Mouse (Mus musculus) heart, embryonic 16.5 days (tissue): ENCODE data around the gene Vars. TPM values are rescaled to one million over a fixed set of nuclear protein-coding genes. Genes with fewer than 3 reads are reported as not detected.

Experiments
- ATAC-seq: fragments of 200-750 bp; cut with Nextera tagmentation; replicated peaks from 2 replicates; pipeline ENCODE4 v1.8.0; 2017; ENCODE audit warnings: moderate number of reproducible peaks; ENCODE audit not compliant: insufficient read depth, low FRiP score; ENCODE audit errors: extremely low read depth
- H3K27ac ChIP-seq: fragments of 300-500 bp; sonication (generic); 2 replicates; pipeline ENCODE4 v1.5.1; 2014; ENCODE audit warnings: mild to moderate bottlenecking, low read length, control low read depth, moderate library complexity
- H3K27me3 ChIP-seq: fragments of 300-500 bp; sonication (generic); 2 replicates; pipeline ENCODE4 v1.6.1; 2014; ENCODE audit warnings: low read length, mixed read lengths; ENCODE audit not compliant: control insufficient read depth, insufficient read depth
- H3K36me3 ChIP-seq: fragments of 300-500 bp; sonication (generic); 2 replicates; pipeline ENCODE4 v1.6.1; 2014; ENCODE audit not compliant: control insufficient read depth, insufficient read depth
- H3K4me1 ChIP-seq: fragments of 300-500 bp; sonication (generic); 2 replicates; pipeline ENCODE4 v1.6.1; 2014; ENCODE audit warnings: low read length, mixed read lengths; ENCODE audit not compliant: control insufficient read depth, insufficient read depth
- H3K4me2 ChIP-seq: fragments of 300-500 bp; sonication (generic); 2 replicates; pipeline ENCODE4 v1.6.1; 2014; ENCODE audit warnings: low read depth, mild to moderate bottlenecking, control low read depth, low read length
- H3K4me3 ChIP-seq: fragments of 300-500 bp; sonication (generic); 2 replicates; pipeline ENCODE4 v1.5.1; 2014; ENCODE audit warnings: mild to moderate bottlenecking, control low read depth, low read length
- H3K9ac ChIP-seq: fragments of 300-500 bp; sonication (generic); 2 replicates; pipeline ENCODE4 v1.6.1; 2014; ENCODE audit warnings: low read length, control low read depth
- H3K9me3 ChIP-seq: fragments of 300-500 bp; sonication (generic); replicated peaks from 2 replicates; pipeline ENCODE4 v1.6.1; 2016; ENCODE audit warnings: low read length; ENCODE audit not compliant: control insufficient read depth
- WGBS: fragments of 180-500 bp; shearing (Covaris S2); extraction: QIAGEN DNeasy Blood & Tissue Kit; methylation state at CpG from one replicate; pipeline ENCODE4 v1.1.7; 2014; 5-methylcytosine and 5-hydroxymethylcytosine counted together
- polyA plus RNA-seq: library from polyadenylated mRNA; unstranded; fragments of >200 nt; fragmentation: Nextera tagmentation; extraction: Ambion mirVana; gene quantifications from 2 replicates; pipeline ENCODE4 v1.2.1, GENCODE M21; 2015

The Vars gene
- polyA plus RNA-seq, 1 experiment from 2014 or later, result 75.0 TPM

GRCm38 (mm10) chr17:35047688-35048087, 46.9 kb downstream of the Vars start:
- H3K4me1 ChIP-seq, result peaks cover 46% of the 10 kb centered on the region
- H3K27ac ChIP-seq, result peak overlapping the region; percentile 98
- H3K4me3 ChIP-seq, result no peak overlapping the region
- peak overlapping the region; percentile 23 for H3K9ac ChIP-seq
- 25% methylated on average over 1 of the region's 1 CpGs for WGBS
- H3K4me2 ChIP-seq, result peak overlapping the region; percentile 27
- ATAC-seq, result no peak
- no peaks in the 10 kb centered on the region for H3K27me3 ChIP-seq
- peaks cover 1% of the 10 kb centered on the region for H3K36me3 ChIP-seq
- H3K9me3 ChIP-seq, result no peaks in the 10 kb centered on the region

- peak overlapping the region; percentile 98 for H3K27ac ChIP-seq
- H3K9ac ChIP-seq, result peak overlapping the region; percentile 23
- H3K27me3 ChIP-seq, result no peaks in the 10 kb centered on the region
- no peak for ATAC-seq
- no peaks in the 10 kb centered on the region for H3K9me3 ChIP-seq
- WGBS, result 22% methylated on average over 11 of the region's 11 CpGs
- peaks cover 50% of the 10 kb centered on the region for H3K4me1 ChIP-seq
- H3K36me3 ChIP-seq, result peaks cover 8% of the 10 kb centered on the region
- peak overlapping the region; percentile 85 for H3K4me2 ChIP-seq
- no peak overlapping the region for H3K4me3 ChIP-seq
Observed at GRCm38 (mm10) chr17:35048149-35048931, 47.6 kb downstream of the Vars start.

GRCm38 (mm10) chr17:35048932-35049440, 48.2 kb downstream of the Vars start:
- Histone ChIP-seq H3K9ac (peak overlapping the region; percentile 89), H3K4me3 (peak overlapping the region; percentile 88), H3K27me3 (no peaks in the 10 kb centered on the region), H3K4me1 (peaks cover 48% of the 10 kb centered on the region), H3K4me2 (peak overlapping the region; percentile 85), H3K36me3 (peaks cover 14% of the 10 kb centered on the region), H3K9me3 (no peaks in the 10 kb centered on the region), H3K27ac (peak overlapping the region; percentile 98)
- ATAC-seq, result no peak
- WGBS, result 53% methylated on average over 5 of the region's 5 CpGs

GRCm38 (mm10) chr17:35049561-35050016, 48.8 kb downstream of the Vars start, which contains the start of gene Clic1:
Gene Clic1, plus strand, starts transcription at chr17:35049966.
- Histone ChIP-seq H3K4me2 (peak within 1 kb of the TSS; percentile 85), H3K27ac (peak within 1 kb of the TSS; percentile 98), H3K9me3 (no peaks in the 10 kb centered on the region), H3K4me1 (peaks cover 47% of the 10 kb centered on the region), H3K9ac (peak within 1 kb of the TSS; percentile 89), H3K36me3 (peaks cover 20% of the 10 kb centered on the region), H3K27me3 (no peaks in the 10 kb centered on the region), H3K4me3 (peak within 1 kb of the TSS; percentile 88)
- ATAC-seq, result peak; percentile 25
- WGBS, result under 1% methylated on average over 11 of the region's 11 CpGs

- H3K9me3 ChIP-seq, result no peaks in the 10 kb centered on the region
- peak overlapping the region; percentile 88 for H3K4me3 ChIP-seq
- ATAC-seq, result peak; percentile 8
- peak overlapping the region; percentile 85 for H3K4me2 ChIP-seq
- peaks cover 40% of the 10 kb centered on the region for H3K4me1 ChIP-seq
- peaks cover 25% of the 10 kb centered on the region for H3K36me3 ChIP-seq
- H3K9ac ChIP-seq, result peak overlapping the region; percentile 89
- peak overlapping the region; percentile 98 for H3K27ac ChIP-seq
- WGBS, result under 1% methylated on average over 27 of the region's 27 CpGs
- H3K27me3 ChIP-seq, result no peaks in the 10 kb centered on the region
Observed at GRCm38 (mm10) chr17:35050126-35050750, 49.5 kb downstream of the Vars start.

GRCm38 (mm10) chr17:35051156-35052086, 50.6 kb downstream of the Vars start:
- 2% methylated on average over 21 of the region's 21 CpGs for WGBS
- peaks cover 38% of the 10 kb centered on the region for H3K4me1 ChIP-seq

GRCm38 (mm10) chr17:35052271-35052798, 51.5 kb downstream of the Vars start:
- 57% methylated on average over 12 of the region's 12 CpGs for WGBS
- Histone ChIP-seq H3K27me3 (no peaks in the 10 kb centered on the region), H3K9ac (peak overlapping the region; percentile 89), H3K4me1 (peaks cover 33% of the 10 kb centered on the region), H3K9me3 (no peaks in the 10 kb centered on the region), H3K36me3 (peaks cover 43% of the 10 kb centered on the region), H3K4me3 (peak overlapping the region; percentile 88), H3K27ac (peak overlapping the region; percentile 98), H3K4me2 (peak overlapping the region; percentile 85)
- no peak for ATAC-seq

More at GRCm38 (mm10) chr17:35051156-35052086, 50.6 kb downstream of the Vars start:
- peak; percentile 71 for ATAC-seq
- Histone ChIP-seq H3K4me3 (peak overlapping the region; percentile 88), H3K27ac (peak overlapping the region; percentile 98), H3K9me3 (no peaks in the 10 kb centered on the region), H3K27me3 (no peaks in the 10 kb centered on the region), H3K4me2 (peak overlapping the region; percentile 85), H3K36me3 (peaks cover 37% of the 10 kb centered on the region), H3K9ac (peak overlapping the region; percentile 89)
